Mouse (Mus musculus) MEL (cell line): Measurements from ENCODE around the gene Rtp2. TPM values are rescaled to one million over a fixed set of nuclear protein-coding genes. Genes with fewer than 3 reads are reported as not detected.

Source experiments
- DNase-seq: peaks from one replicate; pipeline ENCODE4 v3.0.0; 2011; ENCODE audit warnings: low read depth, low spot score
- H3K27ac ChIP-seq: 2 replicates; pipeline ENCODE4 v1.5.1; 2012; ENCODE audit warnings: low read depth, mild to moderate bottlenecking, control low read depth, low read length, moderate library complexity; ENCODE audit not compliant: control insufficient read depth
- H3K27me3 ChIP-seq, 2 experiments: fragments of 150-350 bp in 1 of 2; sonication (generic) in 1 of 2; 2 replicates each; pipeline ENCODE4 v1.6.1; 2012; ENCODE audit warnings: low read length in 2 of 2, mild to moderate bottlenecking in 2 of 2, improper control_type of control experiment in 1 of 2, moderate library complexity in 1 of 2; ENCODE audit not compliant: insufficient read depth in 2 of 2, control insufficient read depth in 1 of 2
- H3K36me3 ChIP-seq, 2 experiments: 2 replicates each; pipeline ENCODE4 v1.6.1; 2012 to 2014; ENCODE audit warnings: low read length in 2 of 2, improper control_type of control experiment in 1 of 2, inconsistent platforms in 1 of 2, mild to moderate bottlenecking in 1 of 2; ENCODE audit not compliant: insufficient read depth in 2 of 2, control insufficient read depth in 1 of 2
- H3K4me1 ChIP-seq, 2 experiments: fragments of 150-350 bp in 1 of 2; sonication (generic) in 1 of 2; 2 replicates each; pipeline ENCODE4 v1.6.1; 2012; ENCODE audit warnings: low read length in 2 of 2, improper control_type of control experiment in 1 of 2, mild to moderate bottlenecking in 1 of 2; ENCODE audit not compliant: insufficient read depth in 2 of 2, control insufficient read depth in 1 of 2
- H3K4me3 ChIP-seq, 2 experiments: fragments of 150-350 bp in 1 of 2; sonication (generic) in 1 of 2; 2 replicates each; pipeline ENCODE4 v1.5.1; 2012; ENCODE audit warnings: low read depth in 2 of 2, low read length in 2 of 2, mild to moderate bottlenecking in 2 of 2, moderate library complexity in 2 of 2, control low read depth in 1 of 2, improper control_type of control experiment in 1 of 2; ENCODE audit not compliant: control insufficient read depth in 1 of 2, insufficient read depth in 1 of 2
- H3K79me2 ChIP-seq: 2 replicates; pipeline ENCODE4 v1.6.1; 2012; ENCODE audit warnings: mild to moderate bottlenecking, low read length, moderate library complexity; ENCODE audit not compliant: control insufficient read depth, poor library complexity, insufficient read depth
- H3K9ac ChIP-seq: 2 replicates; pipeline ENCODE4 v1.6.1; 2012; ENCODE audit warnings: low read depth, mild to moderate bottlenecking, control low read depth, low read length, moderate library complexity; ENCODE audit not compliant: control insufficient read depth, poor library complexity, severe bottlenecking
- H3K9me3 ChIP-seq: fragments of 150-350 bp; sonication (generic); replicated peaks from 2 replicates; pipeline ENCODE4 v1.6.1; 2012; ENCODE audit warnings: mild to moderate bottlenecking, low read length, improper control_type of control experiment, moderate library complexity; ENCODE audit not compliant: insufficient read depth
- CHD1 ChIP-seq: IDR thresholded peaks from 2 replicates; pipeline ENCODE4 v1.6.1; 2012; ENCODE audit warnings: low read depth, mild to moderate bottlenecking, inconsistent platforms, low read length, improper control_type of control experiment
- GABPA ChIP-seq: IDR thresholded peaks from 2 replicates; pipeline ENCODE4 v1.6.1; 2012; ENCODE audit warnings: low read depth, mild to moderate bottlenecking, inconsistent platforms, low read length, improper control_type of control experiment, moderate library complexity
- GATA1 ChIP-seq: IDR thresholded peaks from 2 replicates; pipeline ENCODE4 v1.6.1; 2011; ENCODE audit warnings: low read depth, low read length, improper control_type of control experiment
- KAT2A ChIP-seq: conservative IDR thresholded peaks from 2 replicates; pipeline ENCODE4 v1.6.1; 2012; ENCODE audit warnings: low read depth, low read length, improper control_type of control experiment, inconsistent platforms
- MAX ChIP-seq: IDR thresholded peaks from 2 replicates; pipeline ENCODE4 v1.6.1; 2011; ENCODE audit warnings: low read length, improper control_type of control experiment
- NELFE ChIP-seq: IDR thresholded peaks from 2 replicates; pipeline ENCODE4 v1.6.1; 2011; ENCODE audit warnings: low read depth, low read length, improper control_type of control experiment
- POLR2AphosphoS5 ChIP-seq: IDR thresholded peaks from 2 replicates; pipeline ENCODE4 v1.6.1; 2012; ENCODE audit warnings: low read depth, borderline replicate concordance, mild to moderate bottlenecking, inconsistent platforms, low read length, moderate library complexity, mixed read lengths
- RCOR1 ChIP-seq: IDR thresholded peaks from 2 replicates; pipeline ENCODE4 v1.6.1; 2012; ENCODE audit warnings: low read depth, mild to moderate bottlenecking, inconsistent platforms, low read length, improper control_type of control experiment
- SIN3A ChIP-seq: IDR thresholded peaks from 2 replicates; pipeline ENCODE4 v1.6.1; 2012; ENCODE audit warnings: low read length, improper control_type of control experiment, inconsistent platforms
- TBP ChIP-seq: IDR thresholded peaks from 2 replicates; pipeline ENCODE4 v1.8.0; 2011; ENCODE audit warnings: low read depth, low read length, improper control_type of control experiment
- ZMIZ1 ChIP-seq: IDR thresholded peaks from 2 replicates; pipeline ENCODE4 v1.6.1; 2012; ENCODE audit warnings: low read depth, mild to moderate bottlenecking, inconsistent platforms, low read length, improper control_type of control experiment, moderate library complexity
- ZNF384 ChIP-seq: IDR thresholded peaks from 2 replicates; pipeline ENCODE4 v1.6.1; 2012; ENCODE audit warnings: low read depth, mild to moderate bottlenecking, inconsistent platforms, low read length, improper control_type of control experiment
- polyA plus RNA-seq, 2 experiments: library from polyadenylated mRNA; stranded (reverse) in 1 of 2; unstranded in 1 of 2; fragments of >175 nt in 1 of 2; fragments of >200 nt in 1 of 2; gene quantifications; 2 replicates each; pipeline versions ENCODE4 v1.2.1 to v1.2.4; 2012; ENCODE audit warnings: low replicate concordance in 2 of 2, low read depth in 1 of 2; ENCODE audit not compliant: insufficient read length in 2 of 2, insufficient read depth in 1 of 2, missing spikeins in 1 of 2
- total RNA-seq: library from RNA; depleted of rRNA; stranded (reverse); fragments of 300-350 nt; gene quantifications from 2 replicates; pipeline ENCODE4 v1.2.3, GENCODE M21; 2012; rRNA removed

Rtp2 gene
- total and polyA plus RNA-seq, 3 experiments: not detected

DNA sequence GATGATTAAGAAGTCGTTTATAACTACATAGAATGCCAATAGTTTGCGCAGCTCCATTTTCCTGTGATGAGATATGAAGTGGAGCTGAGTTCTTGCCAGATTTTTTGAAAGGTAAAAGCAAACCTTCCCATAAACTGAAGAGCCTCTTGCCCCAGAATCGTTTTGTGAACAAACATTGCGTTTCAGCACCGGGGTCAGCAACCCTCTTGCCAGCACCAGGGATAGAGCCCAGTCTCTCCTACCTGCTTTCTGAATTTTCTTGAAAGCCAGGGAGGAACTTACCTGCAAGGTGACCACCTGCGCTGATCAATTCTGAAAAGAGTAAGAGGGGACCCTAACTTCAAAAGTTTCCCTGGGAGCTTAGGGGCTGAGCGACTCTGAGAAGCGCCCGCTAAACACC, 42.0 kb downstream of the Rtp2 start:
- no peaks in the 10 kb centered on the region for H3K27me3 ChIP-seq
- no peak for DNase-seq
- no peak overlapping the region for H3K9ac ChIP-seq
- H3K9me3 ChIP-seq: no peaks in the 10 kb centered on the region
- H3K4me3 ChIP-seq: no peak overlapping the region
- no peak for TF ChIP-seq POLR2AphosphoS5
- no peak for TF ChIP-seq ZNF384
- H3K36me3 ChIP-seq: no peaks in the 10 kb centered on the region
- no peak overlapping the region for H3K27ac ChIP-seq
- H3K79me2 ChIP-seq: no peaks in the 10 kb centered on the region
- H3K4me1 ChIP-seq: no peaks in the 10 kb centered on the region

- Histone ChIP-seq H3K36me3 (no peaks in the 10 kb centered on the region), H3K9me3 (no peaks in the 10 kb centered on the region), H3K27me3 (no peaks in the 10 kb centered on the region), H3K27ac (no peak overlapping the region), H3K9ac (no peak overlapping the region), H3K4me1 (no peaks in the 10 kb centered on the region), H3K4me3 (no peak overlapping the region), H3K79me2 (no peaks in the 10 kb centered on the region)
- TF ChIP-seq KAT2A (no peak), GATA1 (no peak), GABPA (no peak), ZNF384 (no peak), ZMIZ1 (no peak), CHD1 (no peak), RCOR1 (no peak), TBP (no peak), NELFE (no peak), SIN3A (no peak)
- no peak for DNase-seq
Measured at GRCm38 (mm10) chr16:23887910-23888579, 44.1 kb downstream of the Rtp2 start.

GRCm38 (mm10) chr16:23885098-23885497, 47.1 kb downstream of the Rtp2 start:
- Histone ChIP-seq H3K9me3 (no peaks in the 10 kb centered on the region), H3K4me3 (no peak overlapping the region), H3K27me3 (no peaks in the 10 kb centered on the region), H3K36me3 (no peaks in the 10 kb centered on the region), H3K4me1 (no peaks in the 10 kb centered on the region), H3K27ac (no peak overlapping the region), H3K79me2 (no peaks in the 10 kb centered on the region), H3K9ac (no peak overlapping the region)
- no peak for DNase-seq
- TF ChIP-seq MAX: no peak

Other genes with a start within 250 kb of the Rtp2 start
- not detected in 2 replicates for gene Sst, start 41.4 kb downstream of the Rtp2 start, total RNA-seq
- gene Sst, start 41.4 kb downstream of the Rtp2 start, polyA plus RNA-seq: not detected
- gene Gm37419, start 56.1 kb upstream of the Rtp2 start, total RNA-seq: not detected in 2 replicates
- not detected for gene Gm37419, start 56.1 kb upstream of the Rtp2 start, polyA plus RNA-seq
- gene Bcl6, start 56.5 kb upstream of the Rtp2 start, total RNA-seq: not detected in 2 replicates
- gene Bcl6, start 56.5 kb upstream of the Rtp2 start, polyA plus RNA-seq: not detected